Mouse (Mus musculus) liver, embryonic 14.5 days (tissue): ENCODE results near the gene Rac3. TPM values are rescaled to one million over a fixed set of nuclear protein-coding genes. Genes with fewer than 3 reads are reported as not detected.
A peak's percentile ranks its signal among the peaks of the same experiment; 100 is the strongest.

Experiments used
- ATAC-seq: fragments of 200-750 bp; cut with Nextera tagmentation; 2 replicates; pipeline ENCODE4 v1.8.0; 2017; ENCODE audit warnings: moderate number of reproducible peaks, mild to moderate bottlenecking, moderate library complexity; ENCODE audit not compliant: insufficient read depth
- DNase-seq, 3 experiments: peaks; one replicate each; pipeline ENCODE4 v3.0.0-alpha.2; 2012 to 2013; ENCODE audit warnings: low read depth in 3 of 3, low spot score in 3 of 3
- H3K27ac ChIP-seq: fragments of 300-500 bp; sonication (generic); 2 replicates; pipeline ENCODE4 v1.5.1; 2014; ENCODE audit warnings: moderate library complexity, mild to moderate bottlenecking, control low read depth, inconsistent platforms
- H3K27me3 ChIP-seq: fragments of 300-500 bp; sonication (generic); 2 replicates; pipeline ENCODE4 v1.6.1; 2014; ENCODE audit warnings: mild to moderate bottlenecking, low read length, moderate library complexity; ENCODE audit not compliant: control insufficient read depth, insufficient read depth
- H3K36me3 ChIP-seq: fragments of 300-500 bp; sonication (generic); replicated peaks from 2 replicates; pipeline ENCODE4 v1.6.1; 2014; ENCODE audit warnings: low read depth; ENCODE audit not compliant: control insufficient read depth, insufficient read depth
- H3K4me1 ChIP-seq, 2 experiments: fragments of 200-500 bp in 1 of 2; fragments of 300-500 bp in 1 of 2; sonication (generic) in 1 of 2; replicated peaks; 2 replicates each; pipeline ENCODE4 v1.6.1; 2012 to 2014; ENCODE audit warnings: antibody characterized with exemption in 1 of 2, inconsistent platforms in 1 of 2, low read length in 1 of 2; ENCODE audit not compliant: control insufficient read depth in 2 of 2, insufficient read depth in 2 of 2
- H3K4me2 ChIP-seq: fragments of 300-500 bp; sonication (generic); 2 replicates; pipeline ENCODE4 v1.6.1; 2014; ENCODE audit warnings: low read depth, mild to moderate bottlenecking, control low read depth, moderate library complexity
- H3K4me3 ChIP-seq, 2 experiments: fragments of 200-500 bp in 1 of 2; fragments of 300-500 bp in 1 of 2; sonication (generic) in 1 of 2; 2 replicates each; pipeline ENCODE4 v1.5.1; 2012 to 2014; ENCODE audit warnings: low read depth in 2 of 2, low read length in 2 of 2, mild to moderate bottlenecking in 2 of 2, control low read depth in 1 of 2, inconsistent platforms in 1 of 2, moderate library complexity in 1 of 2; ENCODE audit not compliant: insufficient read depth in 1 of 2
- H3K9ac ChIP-seq: fragments of 300-500 bp; sonication (generic); replicated peaks from 2 replicates; pipeline ENCODE4 v1.6.1; 2014; ENCODE audit warnings: mild to moderate bottlenecking, control low read depth, moderate library complexity
- H3K9me3 ChIP-seq: fragments of 300-500 bp; sonication (generic); 2 replicates; pipeline ENCODE4 v1.6.1; 2016; ENCODE audit warnings: low read length, mixed read lengths; ENCODE audit not compliant: control insufficient read depth
- CTCF ChIP-seq: IDR thresholded peaks from 2 replicates; pipeline ENCODE4 v1.5.1; 2016; ENCODE audit warnings: antibody characterized with exemption, low read depth, control low read depth
- EP300 ChIP-seq: IDR thresholded peaks from 2 replicates; pipeline ENCODE4 v1.6.1; 2016; ENCODE audit warnings: antibody characterized with exemption, low read depth
- WGBS: fragments of 180-500 bp; shearing (Covaris S2); extraction: QIAGEN DNeasy Blood & Tissue Kit; methylation state at CpG from one replicate; pipeline ENCODE4 v1.1.7; 2014; ENCODE audit not compliant: insufficient replicate concordance; 5-methylcytosine and 5-hydroxymethylcytosine counted together
- polyA plus RNA-seq, 2 experiments: library from polyadenylated mRNA; depleted of rRNA in 1 of 2; stranded (reverse) in 1 of 2; unstranded in 1 of 2; fragments of >200 nt; fragmentation: Nextera tagmentation in 1 of 2; extraction: Ambion mirVana in 1 of 2; gene quantifications; 2 replicates each; pipeline versions ENCODE4 v1.2.1 to v1.2.3; 2012 to 2014

Rac3 gene
- polyA plus RNA-seq, 2 experiments = 1.3 TPM; not detected in 1

GRCm38 (mm10) chr11:120714546-120714945 lies 6.7 kb upstream of the Rac3 start:
- TF ChIP-seq CTCF = no peak
- peak overlapping the region; percentile 74 for H3K9ac ChIP-seq
- peak overlapping the region; percentile 57 to 64 for H3K4me3 ChIP-seq
- no peak overlapping the region for H3K27ac ChIP-seq
- H3K9me3 ChIP-seq = no peaks in the 10 kb centered on the region
- 30% methylated on average over 10 of the region's 10 CpGs for WGBS
- H3K4me2 ChIP-seq = peak overlapping the region; percentile 98
- peaks cover 6% of the 10 kb centered on the region in 2 experiments for H3K4me1 ChIP-seq
- H3K27me3 ChIP-seq = no peaks in the 10 kb centered on the region
- ATAC-seq = no peak
- no peak for DNase-seq
- H3K36me3 ChIP-seq = no peaks in the 10 kb centered on the region; the same call in 1 of the 2 replicates

- Histone ChIP-seq H3K36me3 (no peaks in the 10 kb centered on the region; the same call in 1 of the 2 replicates), H3K9ac (no peak overlapping the region), H3K27ac (no peak overlapping the region)
Measured at GRCm38 (mm10) chr11:120715131-120715530, 6.1 kb upstream of the Rac3 start.

GRCm38 (mm10) chr11:120719242-120719641 lies 2.0 kb upstream of the Rac3 start:
- ATAC-seq (no peak), DNase-seq (no peak)
- Histone ChIP-seq H3K4me2 (no peak overlapping the region), H3K4me1 (peaks cover 3 to 11% of the 10 kb centered on the region in 2 experiments), H3K4me3 (no peak overlapping the region), H3K27me3 (peaks cover 24% of the 10 kb centered on the region), H3K9me3 (no peaks in the 10 kb centered on the region), H3K27ac (no peak overlapping the region), H3K9ac (no peak overlapping the region), H3K36me3 (no peaks in the 10 kb centered on the region; the same call in 1 of the 2 replicates)
- WGBS = 76% methylated on average over 9 of the region's 9 CpGs
- TF ChIP-seq CTCF = no peak
- no peak for TF ChIP-seq EP300

More at GRCm38 (mm10) chr11:120715131-120715530, 6.1 kb upstream of the Rac3 start:
- peaks cover 6% of the 10 kb centered on the region in 2 experiments for H3K4me1 ChIP-seq
- TF ChIP-seq CTCF (no peak), EP300 (no peak)
- no peak overlapping the region; the same call in 1 of the 2 replicates for H3K4me2 ChIP-seq
- no peak for ATAC-seq
- no peak overlapping the region for H3K4me3 ChIP-seq
- no peaks in the 10 kb centered on the region for H3K27me3 ChIP-seq
- WGBS = 83% methylated on average over 9 of the region's 9 CpGs
- H3K9me3 ChIP-seq = no peaks in the 10 kb centered on the region
- no peak for DNase-seq

GRCm38 (mm10) chr11:120719841-120720376 lies 1.4 kb upstream of the Rac3 start:
- no peak overlapping the region for H3K4me3 ChIP-seq
- peaks cover 0 to 4% of the 10 kb centered on the region in 2 experiments; a peak in 2 of 4 replicates for H3K4me1 ChIP-seq
- TF ChIP-seq CTCF (no peak), EP300 (no peak)
- H3K9me3 ChIP-seq = no peaks in the 10 kb centered on the region
- DNase-seq (no peak), ATAC-seq (no peak)
- no peak overlapping the region for H3K4me2 ChIP-seq
- H3K9ac ChIP-seq = no peak overlapping the region
- WGBS = 82% methylated on average over 13 of the region's 13 CpGs
- peaks cover 24% of the 10 kb centered on the region for H3K27me3 ChIP-seq
- no peaks in the 10 kb centered on the region; the same call in 1 of the 2 replicates for H3K36me3 ChIP-seq
- no peak overlapping the region for H3K27ac ChIP-seq

GRCm38 (mm10) chr11:120720450-120720849 lies 820 bp upstream of the Rac3 start:
- Histone ChIP-seq H3K27ac (no peak overlapping the region), H3K4me2 (no peak overlapping the region), H3K9me3 (no peaks in the 10 kb centered on the region), H3K4me1 (peaks cover 0 to 4% of the 10 kb centered on the region in 2 experiments; a peak in 1 of 4 replicates), H3K9ac (no peak overlapping the region), H3K36me3 (no peaks in the 10 kb centered on the region; the same call in 1 of the 2 replicates), H3K27me3 (peaks cover 24% of the 10 kb centered on the region), H3K4me3 (no peak overlapping the region)
- peak; percentile 11; the same call in 1 of the 2 replicates for ATAC-seq
- 9% methylated on average over 17 of the region's 17 CpGs for WGBS
- DNase-seq = peak; percentile 65 to 79 (median 66)
- TF ChIP-seq EP300 = no peak
- peak; percentile 93 for TF ChIP-seq CTCF
